In genomic region chr15:33825435-33826088, GRCm38 (mm10) we compare ENCODE assay signal across 15 mouse cellular contexts.
"Had no signal": no experiment of that assay in that cellular context is flagged by ENCODE, and none has a peak within 500 bp of the region (broad histone marks: within the 10 kb centered on the region; RNA-seq: fewer than 3 reads in every experiment).

No protein-coding gene starts in this region.

- DNase-seq: retina, postnatal 1 day; right cerebral cortex, adult 18-20 months; right cerebral cortex, postnatal 14 days; right cerebral cortex, postnatal 25 days; right cerebral cortex, postnatal 4 days; spleen, adult 18-20 months; thymus, adult 18-20 months; thymus, adult 2 months; thymus, postnatal 14 days; thymus, postnatal 25 days; thymus, postnatal 36 days; thymus, postnatal 4 days had no signal

- H3K4me2 ChIP-seq: neural tube, embryonic 15.5 days; stomach, embryonic 15.5 days had no signal

- H3K27me3 ChIP-seq: neural tube, embryonic 15.5 days; stomach, embryonic 15.5 days had no signal

- H3K9ac ChIP-seq: neural tube, embryonic 15.5 days; stomach, embryonic 15.5 days had no signal

- H3K4me1 ChIP-seq: neural tube, embryonic 15.5 days; stomach, embryonic 15.5 days had no signal

- H3K27ac ChIP-seq: neural tube, embryonic 15.5 days; stomach, embryonic 15.5 days; stomach, postnatal 0 days had no signal

- H3K4me3 ChIP-seq: neural tube, embryonic 15.5 days; stomach, embryonic 15.5 days had no signal

- H3K9me3 ChIP-seq: neural tube, embryonic 15.5 days; stomach, embryonic 15.5 days had no signal

- H3K36me3 ChIP-seq: neural tube, embryonic 15.5 days; stomach, embryonic 15.5 days had no signal
